Comparison of ENCODE assay signal across 1 mouse cellular context in the genomic region with DNA sequence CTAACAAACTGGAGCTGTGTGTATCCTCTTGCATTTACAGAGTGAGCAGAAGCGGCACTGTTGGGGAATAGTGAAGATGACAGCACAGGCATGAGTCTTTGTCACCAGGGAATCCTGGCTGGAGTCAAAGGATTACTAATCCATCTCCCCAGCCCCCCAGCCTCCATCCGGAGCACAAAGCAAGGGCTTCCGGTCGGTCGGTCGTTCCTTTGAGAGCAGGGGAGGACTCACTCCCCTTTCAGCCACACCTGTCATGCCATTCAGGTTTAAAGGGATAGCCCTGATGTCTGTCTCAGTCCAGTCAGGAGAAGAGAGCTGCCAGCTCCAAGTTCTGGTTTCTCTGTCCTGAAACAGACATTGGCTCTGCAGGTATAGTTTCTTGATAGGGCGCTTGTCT.
TF ChIP-seq lines count a peak whose summit lies in the region.

No protein-coding gene starts in this region.

TF ChIP-seq in CH12.LX, 34 proteins besides CTCF, POLR2A, EP300 and RAD21 (continued from another document):
- no peak for TF ChIP-seq RCOR1 (conservative IDR thresholded peaks at IDR 0.05; ENCODE audit: low read depth, low read length)
- no peak for TF ChIP-seq ZMIZ1 (IDR thresholded peaks at IDR 0.05; ENCODE audit: low read depth, low read length)
- TF ChIP-seq GABPA (IDR thresholded peaks at IDR 0.05; ENCODE audit: insufficient replicate concordance, low read depth, low read length): no peak
- no peak for TF ChIP-seq JUN (IDR thresholded peaks at IDR 0.05; ENCODE audit: insufficient read depth, low read depth, low read length)
- TF ChIP-seq MYC (IDR thresholded peaks at IDR 0.05; ENCODE audit: low read depth, low read length): no peak
